Mouse (Mus musculus) adrenal gland, adult 2 months (tissue): ENCODE measurements around the gene Rnf13. TPM values are rescaled to one million over a fixed set of nuclear protein-coding genes. Genes with fewer than 3 reads are reported as not detected.

Source experiments
- DNase-seq: peaks from one replicate; pipeline ENCODE4 v3.0.0; 2021
- polyA plus RNA-seq: library from polyadenylated mRNA; depleted of rRNA; stranded (reverse); fragments of >200 nt; gene quantifications from 2 replicates; pipeline ENCODE4 v1.2.3, GENCODE M21; 2012; rRNA removed
- total RNA-seq, 2 experiments: library from RNA; stranded (reverse); gene quantifications; 2 replicates each; pipeline ENCODE4 v1.2.3; 2021

Rnf13 gene
- total and polyA plus RNA-seq, 3 experiments: 42.7 to 141 (median 100) TPM

GRCm38 (mm10) chr3:57845786-57846661, 110.2 kb downstream of the Rnf13 start:
- peak; percentile 39 for DNase-seq

- peak; percentile 6 for DNase-seq
Measured at GRCm38 (mm10) chr3:57846662-57846911, 110.7 kb downstream of the Rnf13 start.

- peak; percentile 83 for DNase-seq
Measured at GRCm38 (mm10) chr3:57846912-57847759, 111.3 kb downstream of the Rnf13 start.

GRCm38 (mm10) chr3:57847760-57848185, 111.9 kb downstream of the Rnf13 start, which contains the start of gene Pfn2:
Gene Pfn2, minus strand, starts transcription at chr3:57848079.
- peak; percentile 84 for DNase-seq

- DNase-seq: no peak
Measured at GRCm38 (mm10) chr3:57882945-57883344, 147.1 kb downstream of the Rnf13 start.

Other genes starting within 250 kb of the Rnf13 start
- 10 to 100 TPM; 34.9 to 38.5 TPM for gene Wwtr1, start 160.2 kb upstream of the Rnf13 start, total RNA-seq
- 26.6 and 32.0 TPM in 2 replicates for gene Wwtr1, start 160.2 kb upstream of the Rnf13 start, polyA plus RNA-seq
- gene Commd2, start 84.3 kb upstream of the Rnf13 start, total RNA-seq: 10 to 100 TPM; 21.4 to 30.7 TPM
- gene Commd2, start 84.3 kb upstream of the Rnf13 start, polyA plus RNA-seq: 7.7 and 9.6 TPM in 2 replicates
- gene Ankub1, start 43.3 kb upstream of the Rnf13 start, total RNA-seq: not detected
- gene Ankub1, start 43.3 kb upstream of the Rnf13 start, polyA plus RNA-seq: not detected in 2 replicates
- 10 to 100 TPM; 38.3 to 67.6 TPM for gene Pfn2, start 112.0 kb downstream of the Rnf13 start, total RNA-seq
- gene Pfn2, start 112.0 kb downstream of the Rnf13 start, polyA plus RNA-seq: 28.6 and 31.6 TPM in 2 replicates